Mouse (Mus musculus) right cerebral cortex, adult 18-20 months (tissue): ENCODE data around the gene Ahnak2.

Experiments used
- DNase-seq: peaks from one replicate; pipeline ENCODE4 v3.0.0; 2022; ENCODE audit warnings: mixed read lengths

Gene Ahnak2

GRCm38 (mm10) chr12:112730808-112731207, 71.6 kb downstream of the Ahnak2 start:
- DNase-seq: no peak

- DNase-seq: no peak
Observed at GRCm38 (mm10) chr12:112727801-112728200, 74.7 kb downstream of the Ahnak2 start.

- peak; percentile 70 for DNase-seq
Observed at GRCm38 (mm10) chr12:112724077-112724805, 78.2 kb downstream of the Ahnak2 start.

- DNase-seq: no peak
Observed at GRCm38 (mm10) chr12:112723445-112723844, 79.0 kb downstream of the Ahnak2 start.

- DNase-seq: no peak
Observed at GRCm38 (mm10) chr12:112723028-112723330, 79.5 kb downstream of the Ahnak2 start.

GRCm38 (mm10) chr12:112722240-112723027, 80.0 kb downstream of the Ahnak2 start:
- DNase-seq: peak; percentile 51
